Mouse (Mus musculus) ovary, postnatal 36 days (tissue): ENCODE results near the gene Tmem41a.

ENCODE experiments used
- DNase-seq: peaks from one replicate; pipeline ENCODE4 v3.0.0; 2022; ENCODE audit warnings: low spot score, mixed read lengths

Tmem41a gene

GRCm38 (mm10) chr16:21901286-21901685 is 46.1 kb downstream of the Tmem41a start:
- DNase-seq: no peak

GRCm38 (mm10) chr16:21893890-21894289 is 53.5 kb downstream of the Tmem41a start:
- DNase-seq: no peak

- DNase-seq: no peak
Observed at GRCm38 (mm10) chr16:21887601-21888000, 59.8 kb downstream of the Tmem41a start.
